Mouse (Mus musculus) hindbrain, embryonic 15.5 days (tissue): ENCODE results near the gene Cylc1. TPM values are rescaled to one million over a fixed set of nuclear protein-coding genes. Genes with fewer than 3 reads are reported as not detected.

Experiments
- ATAC-seq: fragments of 200-750 bp; cut with Nextera tagmentation; 2 replicates; pipeline ENCODE4 v1.8.0; 2017; ENCODE audit warnings: low read depth, moderate number of reproducible peaks, moderate TSS enrichment; ENCODE audit not compliant: low FRiP score
- H3K27ac ChIP-seq: fragments of 300-500 bp; sonication (generic); replicated peaks from 2 replicates; pipeline ENCODE4 v1.5.1; 2015; ENCODE audit warnings: mild to moderate bottlenecking, inconsistent platforms
- H3K27me3 ChIP-seq: fragments of 300-500 bp; sonication (generic); 2 replicates; pipeline ENCODE4 v1.6.1; 2015; ENCODE audit warnings: control low read depth, inconsistent platforms
- H3K36me3 ChIP-seq: fragments of 300-500 bp; sonication (generic); 2 replicates; pipeline ENCODE4 v1.6.1; 2015; ENCODE audit warnings: control low read depth, inconsistent platforms
- H3K4me1 ChIP-seq: fragments of 300-500 bp; sonication (generic); replicated peaks from 2 replicates; pipeline ENCODE4 v1.6.1; 2015; ENCODE audit warnings: control low read depth, inconsistent platforms
- H3K4me2 ChIP-seq: fragments of 300-500 bp; sonication (generic); 2 replicates; pipeline ENCODE4 v1.6.1; 2015; ENCODE audit warnings: moderate library complexity, mild to moderate bottlenecking, inconsistent platforms
- H3K4me3 ChIP-seq: fragments of 300-500 bp; sonication (generic); 2 replicates; pipeline ENCODE4 v1.5.1; 2015; ENCODE audit warnings: mild to moderate bottlenecking, inconsistent platforms
- H3K9ac ChIP-seq: fragments of 300-500 bp; sonication (generic); 2 replicates; pipeline ENCODE4 v1.6.1; 2015; ENCODE audit warnings: inconsistent platforms
- H3K9me3 ChIP-seq: fragments of 300-500 bp; sonication (generic); 2 replicates; pipeline ENCODE4 v1.6.1; 2016; ENCODE audit warnings: control low read depth, inconsistent platforms
- WGBS: fragments of 180-500 bp; shearing (Covaris S2); methylation state at CpG from one replicate; pipeline ENCODE4 v1.1.7; 2015; 5-methylcytosine and 5-hydroxymethylcytosine counted together
- polyA plus RNA-seq: library from polyadenylated mRNA; unstranded; fragments of >200 nt; fragmentation: Nextera tagmentation; extraction: Ambion mirVana; gene quantifications from 2 replicates; pipeline ENCODE4 v1.2.1, GENCODE M21; 2015

Gene Cylc1
- not detected in 2 replicates for polyA plus RNA-seq

GRCm38 (mm10) chrX:111110118-111110517, at the start of gene Cylc1:
Gene Cylc1 (plus strand): TSS chrX:111110418.
- H3K27me3 ChIP-seq: no peaks in the 10 kb centered on the region
- no peak for ATAC-seq
- no peaks in the 10 kb centered on the region for H3K36me3 ChIP-seq
- H3K4me3 ChIP-seq: no peak within 1 kb of the TSS
- no peak within 1 kb of the TSS for H3K4me2 ChIP-seq
- H3K9me3 ChIP-seq: no peaks in the 10 kb centered on the region
- H3K27ac ChIP-seq: no peak within 1 kb of the TSS
- no peaks in the 10 kb centered on the region for H3K4me1 ChIP-seq
- H3K9ac ChIP-seq: no peak within 1 kb of the TSS

- Histone ChIP-seq H3K9me3 (no peaks in the 10 kb centered on the region), H3K9ac (no peak overlapping the region), H3K4me3 (no peak overlapping the region), H3K27me3 (no peaks in the 10 kb centered on the region), H3K36me3 (no peaks in the 10 kb centered on the region), H3K4me2 (no peak overlapping the region), H3K27ac (no peak overlapping the region), H3K4me1 (no peaks in the 10 kb centered on the region)
- 88% methylated on average over 8 of the region's 8 CpGs for WGBS
- ATAC-seq: no peak
Observed at GRCm38 (mm10) chrX:111078680-111079079, 31.5 kb upstream of the Cylc1 start.

DNA sequence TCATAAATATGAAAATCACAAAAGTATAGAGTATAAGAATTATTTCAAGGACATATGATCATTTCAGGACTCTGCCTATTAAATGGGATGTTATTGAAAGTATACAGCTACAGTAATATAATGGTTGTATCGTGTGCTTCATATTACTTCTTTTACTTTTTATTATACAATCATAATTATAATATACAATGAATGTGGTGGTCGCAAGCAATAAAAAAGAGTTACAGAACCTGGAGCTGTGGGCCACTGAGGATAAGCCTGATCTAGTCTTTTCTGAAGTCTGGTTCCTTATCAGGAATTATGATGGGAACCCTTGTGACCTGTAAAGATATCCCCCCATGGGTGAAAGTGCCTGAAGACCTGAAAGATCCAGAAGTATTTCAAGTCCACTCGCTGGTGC, 57.8 kb downstream of the Cylc1 start, which contains the start of gene Gm10112:
Gm10112 (plus strand) TSS at position 301 of the 400 bp plus-strand sequence.
- Histone ChIP-seq H3K4me2 (no peak within 1 kb of the TSS), H3K36me3 (no peaks in the 10 kb centered on the region), H3K27ac (no peak within 1 kb of the TSS), H3K9me3 (no peaks in the 10 kb centered on the region), H3K4me3 (no peak within 1 kb of the TSS), H3K9ac (no peak within 1 kb of the TSS), H3K27me3 (no peaks in the 10 kb centered on the region), H3K4me1 (no peaks in the 10 kb centered on the region)
- ATAC-seq: no peak
- 94% methylated on average over 3 of the region's 3 CpGs for WGBS

Other genes with a start within 250 kb of the Cylc1 start
- not detected in 2 replicates for gene Gm10112, start 57.9 kb downstream of the Cylc1 start, polyA plus RNA-seq